Mouse (Mus musculus) heart, embryonic 15.5 days (tissue): ENCODE measurements around the gene Gipc3. TPM values are rescaled to one million over a fixed set of nuclear protein-coding genes. Genes with fewer than 3 reads are reported as not detected.

ENCODE experiments used
- ATAC-seq: fragments of 200-750 bp; cut with Nextera tagmentation; replicated peaks from 2 replicates; pipeline ENCODE4 v1.8.0; 2017; ENCODE audit warnings: low read depth, moderate TSS enrichment; ENCODE audit not compliant: insufficient number of reproducible peaks, insufficient read depth, low FRiP score
- H3K27ac ChIP-seq: fragments of 300-500 bp; sonication (generic); 2 replicates; pipeline ENCODE4 v1.5.1; 2015; ENCODE audit warnings: mild to moderate bottlenecking, inconsistent platforms
- H3K27me3 ChIP-seq: fragments of 300-500 bp; sonication (generic); 2 replicates; pipeline ENCODE4 v1.6.1; 2015; ENCODE audit warnings: inconsistent platforms
- H3K36me3 ChIP-seq: fragments of 300-500 bp; sonication (generic); 2 replicates; pipeline ENCODE4 v1.6.1; 2015; ENCODE audit warnings: mild to moderate bottlenecking, inconsistent platforms
- H3K4me1 ChIP-seq: fragments of 300-500 bp; sonication (generic); replicated peaks from 2 replicates; pipeline ENCODE4 v1.6.1; 2015; ENCODE audit warnings: inconsistent platforms
- H3K4me2 ChIP-seq: fragments of 300-500 bp; sonication (generic); 2 replicates; pipeline ENCODE4 v1.6.1; 2015; ENCODE audit warnings: inconsistent platforms, mild to moderate bottlenecking, moderate library complexity
- H3K4me3 ChIP-seq: fragments of 300-500 bp; sonication (generic); 2 replicates; pipeline ENCODE4 v1.5.1; 2015; ENCODE audit warnings: mild to moderate bottlenecking, inconsistent platforms
- H3K9ac ChIP-seq: fragments of 300-500 bp; sonication (generic); 2 replicates; pipeline ENCODE4 v1.6.1; 2015; ENCODE audit warnings: mild to moderate bottlenecking, inconsistent platforms
- H3K9me3 ChIP-seq: fragments of 300-500 bp; sonication (generic); replicated peaks from 2 replicates; pipeline ENCODE4 v1.6.1; 2016; ENCODE audit warnings: inconsistent platforms
- WGBS: fragments of 180-500 bp; shearing (Covaris S2); methylation state at CpG from one replicate; pipeline ENCODE4 v1.1.7; 2015; ENCODE audit warnings: mixed read lengths; 5-methylcytosine and 5-hydroxymethylcytosine counted together
- polyA plus RNA-seq: library from polyadenylated mRNA; unstranded; fragments of >200 nt; fragmentation: Nextera tagmentation; extraction: Ambion mirVana; gene quantifications from 2 replicates; pipeline ENCODE4 v1.2.1, GENCODE M21; 2015

Gipc3 gene
- polyA plus RNA-seq, 1 experiment from 2014 or later, result not detected

DNA sequence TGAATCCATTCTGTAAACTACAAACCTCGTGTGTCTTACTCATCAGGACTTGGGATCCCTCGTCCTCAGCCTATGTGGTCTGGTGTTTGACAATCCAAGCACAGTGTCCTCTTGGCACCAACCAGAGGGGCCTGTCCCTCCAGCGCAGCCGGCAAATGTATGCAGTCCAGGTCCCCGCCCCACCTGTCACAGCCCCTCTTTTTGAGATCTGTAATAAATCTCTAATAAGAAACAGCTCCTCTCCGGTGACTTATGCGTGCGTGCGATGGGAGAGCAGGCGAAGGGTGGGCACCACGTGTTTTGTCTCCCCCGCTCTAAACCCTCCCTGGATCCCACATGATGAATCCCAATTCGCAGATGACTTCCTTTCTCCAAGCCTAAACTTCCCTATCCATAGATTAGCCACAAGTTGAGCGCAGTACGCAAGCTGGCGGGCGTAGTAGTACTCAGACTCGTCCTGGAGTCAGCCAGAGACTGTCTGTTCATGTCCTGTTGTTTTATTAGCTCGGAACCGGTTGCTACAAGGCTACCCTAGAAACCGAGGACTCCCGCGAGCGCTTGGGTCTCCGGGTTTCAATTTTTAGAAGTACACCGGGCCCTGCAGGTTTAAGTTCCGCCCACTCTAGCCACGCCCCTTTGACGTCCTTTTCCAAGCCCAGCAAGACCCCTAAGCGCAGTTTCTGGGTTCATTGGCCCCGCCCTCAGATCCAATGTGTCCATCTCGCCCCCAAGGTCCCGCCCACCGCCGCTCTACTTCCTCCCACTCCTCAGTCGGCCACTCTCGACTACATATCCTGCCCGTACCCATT is 23.1 kb downstream of the Gipc3 start:
- H3K9ac ChIP-seq, result peak overlapping the region; percentile 53
- peak overlapping the region; percentile 65 for H3K4me2 ChIP-seq
- peaks cover 42% of the 10 kb centered on the region for H3K36me3 ChIP-seq
- ATAC-seq, result no peak; the same call in 1 of the 2 replicates
- H3K9me3 ChIP-seq, result no peaks in the 10 kb centered on the region
- no peaks in the 10 kb centered on the region for H3K27me3 ChIP-seq
- WGBS, result 1% methylated on average over 38 of the region's 38 CpGs
- peak overlapping the region; percentile 91 for H3K27ac ChIP-seq
- H3K4me3 ChIP-seq, result peak overlapping the region; percentile 80
- peaks cover 47% of the 10 kb centered on the region for H3K4me1 ChIP-seq

DNA sequence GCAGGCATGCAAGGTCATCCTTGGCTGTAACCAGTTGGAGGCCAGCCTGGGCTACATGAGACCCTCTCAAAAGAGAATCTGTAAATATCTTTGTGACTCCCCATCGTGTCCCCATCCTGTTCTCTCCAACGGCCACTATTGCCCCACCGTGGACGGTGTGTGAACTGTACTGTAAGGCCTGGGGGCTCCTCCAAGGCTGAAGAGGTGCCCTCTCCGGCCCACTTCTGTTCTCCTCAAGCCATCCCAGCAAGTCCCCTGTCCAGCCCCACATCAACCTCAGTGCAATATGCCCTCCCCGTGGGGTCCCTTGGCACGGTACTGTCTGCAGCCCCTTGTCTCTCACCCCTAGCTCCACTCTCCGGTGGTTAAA is 23.8 kb downstream of the Gipc3 start:
- H3K4me1 ChIP-seq, result peaks cover 47% of the 10 kb centered on the region
- WGBS, result 37% methylated on average over 8 of the region's 8 CpGs

GRCm38 (mm10) chr10:81318589-81319329 is 24.3 kb downstream of the Gipc3 start:
- 77% methylated on average over 13 of the region's 13 CpGs for WGBS
- peaks cover 47% of the 10 kb centered on the region for H3K4me1 ChIP-seq
- no peak overlapping the region for H3K4me3 ChIP-seq
- H3K9me3 ChIP-seq, result no peaks in the 10 kb centered on the region
- peak overlapping the region; percentile 65 for H3K4me2 ChIP-seq
- no peaks in the 10 kb centered on the region for H3K27me3 ChIP-seq
- no peak for ATAC-seq
- H3K9ac ChIP-seq, result peak overlapping the region; percentile 53; the same call in 1 of the 2 replicates
- H3K27ac ChIP-seq, result peak overlapping the region; percentile 91; the same call in 1 of the 2 replicates
- H3K36me3 ChIP-seq, result peaks cover 41% of the 10 kb centered on the region

More for the DNA sequence above, 23.8 kb downstream of the Gipc3 start:
- Histone ChIP-seq H3K27me3 (no peaks in the 10 kb centered on the region), H3K4me3 (peak overlapping the region; percentile 80), H3K4me2 (peak overlapping the region; percentile 65), H3K9me3 (no peaks in the 10 kb centered on the region), H3K27ac (peak overlapping the region; percentile 91), H3K9ac (peak overlapping the region; percentile 53), H3K36me3 (peaks cover 41% of the 10 kb centered on the region)
- no peak for ATAC-seq

GRCm38 (mm10) chr10:81317273-81317672 is 25.8 kb downstream of the Gipc3 start:
- Histone ChIP-seq H3K4me3 (peak overlapping the region; percentile 29), H3K4me1 (peaks cover 44% of the 10 kb centered on the region), H3K36me3 (peaks cover 40% of the 10 kb centered on the region), H3K4me2 (peak overlapping the region; percentile 57), H3K9me3 (no peaks in the 10 kb centered on the region), H3K9ac (peak overlapping the region; percentile 10; the same call in 1 of the 2 replicates), H3K27ac (no peak overlapping the region), H3K27me3 (no peaks in the 10 kb centered on the region)
- WGBS, result 22% methylated on average over 20 of the region's 20 CpGs
- no peak for ATAC-seq

- no peak for ATAC-seq
- Histone ChIP-seq H3K4me1 (peaks cover 37% of the 10 kb centered on the region), H3K4me3 (peak overlapping the region; percentile 29), H3K27ac (no peak overlapping the region), H3K4me2 (peak overlapping the region; percentile 57), H3K9ac (peak overlapping the region; percentile 10; the same call in 1 of the 2 replicates), H3K9me3 (no peaks in the 10 kb centered on the region), H3K36me3 (peaks cover 47% of the 10 kb centered on the region), H3K27me3 (no peaks in the 10 kb centered on the region)
- 49% methylated on average over 16 of the region's 16 CpGs for WGBS
Observed at GRCm38 (mm10) chr10:81316338-81317060, 26.6 kb downstream of the Gipc3 start.

GRCm38 (mm10) chr10:81315587-81315986 is 27.5 kb downstream of the Gipc3 start:
- Histone ChIP-seq H3K4me1 (peaks cover 37% of the 10 kb centered on the region), H3K4me3 (no peak overlapping the region), H3K9me3 (no peaks in the 10 kb centered on the region), H3K4me2 (no peak overlapping the region), H3K36me3 (peaks cover 57% of the 10 kb centered on the region), H3K27me3 (no peaks in the 10 kb centered on the region), H3K27ac (no peak overlapping the region), H3K9ac (no peak overlapping the region)
- WGBS, result 87% methylated on average over 16 of the region's 16 CpGs
- ATAC-seq, result no peak

DNA sequence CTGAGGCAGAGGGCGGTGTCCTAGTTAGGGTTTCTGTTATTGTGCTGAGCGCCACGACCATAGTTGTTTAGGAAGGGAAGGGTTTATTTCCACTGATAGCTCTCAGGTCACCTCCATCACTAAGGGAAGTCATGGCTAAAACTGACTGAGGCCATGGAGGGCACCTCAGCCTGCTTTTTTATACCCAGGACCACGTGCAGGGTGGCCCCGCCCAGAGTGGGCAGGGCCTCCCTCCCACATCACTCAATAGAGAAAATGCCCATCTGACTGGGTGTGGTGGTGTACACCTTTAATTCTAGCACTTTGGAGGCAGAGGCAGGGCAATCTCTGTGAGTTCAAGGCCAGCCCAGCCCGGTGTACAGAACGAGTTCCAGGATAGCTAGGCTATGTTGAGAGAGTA is 28.9 kb downstream of the Gipc3 start:
- ATAC-seq, result no peak
- H3K36me3 ChIP-seq, result peaks cover 70% of the 10 kb centered on the region
- H3K4me1 ChIP-seq, result peaks cover 28% of the 10 kb centered on the region
- no peak overlapping the region for H3K4me2 ChIP-seq
- WGBS, result 76% methylated on average over 7 of the region's 7 CpGs
- H3K9ac ChIP-seq, result no peak overlapping the region
- no peaks in the 10 kb centered on the region for H3K27me3 ChIP-seq
- no peak overlapping the region for H3K27ac ChIP-seq
- no peak overlapping the region for H3K4me3 ChIP-seq
- H3K9me3 ChIP-seq, result no peaks in the 10 kb centered on the region

GRCm38 (mm10) chr10:81313581-81313980 is 29.5 kb downstream of the Gipc3 start:
- H3K4me1 ChIP-seq, result peaks cover 22% of the 10 kb centered on the region
- H3K9me3 ChIP-seq, result no peaks in the 10 kb centered on the region
- H3K4me2 ChIP-seq, result no peak overlapping the region
- ATAC-seq, result no peak
- H3K27me3 ChIP-seq, result no peaks in the 10 kb centered on the region
- no peak overlapping the region for H3K4me3 ChIP-seq
- peaks cover 75% of the 10 kb centered on the region for H3K36me3 ChIP-seq
- H3K9ac ChIP-seq, result no peak overlapping the region
- H3K27ac ChIP-seq, result no peak overlapping the region
- WGBS, result 85% methylated on average over 13 of the region's 13 CpGs

- no peak for ATAC-seq
- Histone ChIP-seq H3K27ac (no peak overlapping the region), H3K4me3 (no peak overlapping the region), H3K27me3 (no peaks in the 10 kb centered on the region), H3K4me2 (no peak overlapping the region), H3K36me3 (peaks cover 87% of the 10 kb centered on the region), H3K4me1 (peaks cover 6% of the 10 kb centered on the region), H3K9ac (no peak overlapping the region), H3K9me3 (no peaks in the 10 kb centered on the region)
- 85% methylated on average over 5 of the region's 5 CpGs for WGBS
Observed at GRCm38 (mm10) chr10:81309571-81309970, 33.5 kb downstream of the Gipc3 start.

DNA sequence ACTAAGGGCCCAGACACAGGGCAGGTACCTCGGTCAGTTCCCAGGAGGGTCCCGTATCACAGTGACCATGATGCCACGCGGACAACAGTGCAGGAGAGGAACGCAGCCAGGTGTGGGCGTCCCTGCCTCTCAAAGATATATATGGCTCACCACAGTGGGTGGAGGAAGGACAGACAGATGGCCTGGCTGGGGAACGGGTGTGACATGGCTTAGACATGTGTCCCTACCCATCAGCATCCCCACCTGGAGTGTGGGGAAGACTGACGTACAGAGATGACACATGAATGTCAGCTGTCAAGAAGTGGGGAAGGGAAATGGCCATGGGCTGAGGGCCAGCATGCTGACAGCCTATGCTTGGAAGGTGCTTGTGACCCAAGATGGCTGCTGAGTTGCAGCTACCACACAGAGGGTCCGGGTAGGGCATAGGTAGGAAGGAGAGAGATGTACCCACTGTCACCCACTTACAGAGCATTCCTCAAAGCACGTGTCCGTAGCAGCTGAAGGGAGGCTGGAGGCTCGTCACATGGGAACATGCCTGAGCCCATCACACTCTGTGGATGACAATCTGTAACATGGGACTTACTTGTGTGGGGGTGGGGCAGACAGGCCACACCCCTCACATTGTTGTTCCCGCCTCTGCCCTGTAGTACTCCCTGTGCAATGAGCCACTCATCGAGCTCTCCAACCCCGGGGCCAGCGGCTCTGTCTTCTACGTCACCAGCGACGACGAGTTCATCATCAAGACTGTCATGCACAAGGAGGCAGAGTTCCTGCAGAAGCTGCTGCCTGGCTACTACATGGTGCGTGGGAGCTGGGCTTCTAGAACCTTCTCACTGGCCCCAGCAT is 36.0 kb downstream of the Gipc3 start:
- Histone ChIP-seq H3K36me3 (peaks cover 64% of the 10 kb centered on the region), H3K9ac (no peak overlapping the region), H3K4me1 (peaks cover 30% of the 10 kb centered on the region), H3K4me2 (no peak overlapping the region), H3K4me3 (no peak overlapping the region), H3K27me3 (no peaks in the 10 kb centered on the region), H3K9me3 (no peaks in the 10 kb centered on the region), H3K27ac (no peak overlapping the region)
- 89% methylated on average over 21 of the region's 21 CpGs for WGBS
- no peak for ATAC-seq
